Mouse (Mus musculus) granulocyte monocyte progenitor cell, adult 5-6 weeks (primary cell): ENCODE measurements at regions not wholly inside any gene's neighbourhood (a gene's known extent, or its start where the extent isn't known, plus 50 kb on each side); places are given as distances from the start of the nearest gene placed in this dataset.

Experiments used
- ATAC-seq: replicated peaks from 2 replicates; pipeline ENCODE4 v1.8.0; 2016; ENCODE audit warnings: mild to moderate bottlenecking, moderate TSS enrichment, inconsistent platforms; ENCODE audit not compliant: poor library complexity, severe bottlenecking

DNA sequence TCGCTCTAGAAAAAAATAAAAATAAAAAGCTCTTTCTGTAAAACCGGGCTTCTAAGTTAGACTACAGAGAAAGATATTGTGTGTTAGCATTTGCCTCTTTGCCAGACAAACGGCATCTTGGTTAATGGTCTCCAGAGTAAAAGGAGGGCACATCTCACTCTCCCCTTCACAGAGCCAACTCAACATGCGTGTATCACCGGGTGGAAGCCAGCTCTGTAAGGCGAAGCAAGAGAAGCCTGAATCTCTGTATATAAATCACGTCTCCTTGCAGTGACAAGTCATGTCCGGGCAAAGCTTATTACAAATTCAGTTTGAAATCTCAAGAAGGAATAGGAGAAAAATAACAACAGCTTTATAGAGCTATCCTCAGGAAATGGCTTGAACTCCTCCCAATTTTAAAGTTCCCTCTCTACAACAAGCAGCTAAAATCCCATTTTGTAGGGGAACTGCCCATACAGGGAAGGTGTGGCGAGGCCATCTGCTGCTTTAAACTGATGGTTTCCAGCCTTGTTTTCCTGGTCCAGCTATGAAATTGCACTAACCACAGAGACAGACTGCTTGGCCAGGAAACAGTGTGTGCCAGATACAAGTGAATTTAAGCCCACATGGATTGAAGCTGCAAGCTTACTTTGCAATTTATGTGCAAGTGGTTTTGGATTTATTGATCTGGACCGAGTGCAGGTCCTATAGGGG, 291.7 kb upstream of the Noct start:
- ATAC-seq, result no peak

DNA sequence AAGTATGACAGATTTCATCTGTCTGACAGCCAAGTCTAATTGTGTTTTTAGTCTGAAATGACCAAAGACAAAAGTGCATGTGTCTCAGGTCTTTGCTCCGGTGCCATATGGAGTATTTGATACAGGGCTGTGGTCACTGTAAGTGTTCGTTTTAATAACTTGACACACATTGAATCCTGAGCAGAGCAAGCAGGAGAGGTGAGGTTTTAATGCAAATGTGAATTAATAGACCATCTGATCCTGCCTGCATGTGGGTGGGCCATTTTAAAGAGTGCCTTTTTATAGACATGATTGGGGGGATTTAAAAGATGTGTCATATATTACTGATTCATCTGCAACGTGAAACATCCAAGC, 291.2 kb upstream of the Noct start:
- no peak for ATAC-seq

DNA sequence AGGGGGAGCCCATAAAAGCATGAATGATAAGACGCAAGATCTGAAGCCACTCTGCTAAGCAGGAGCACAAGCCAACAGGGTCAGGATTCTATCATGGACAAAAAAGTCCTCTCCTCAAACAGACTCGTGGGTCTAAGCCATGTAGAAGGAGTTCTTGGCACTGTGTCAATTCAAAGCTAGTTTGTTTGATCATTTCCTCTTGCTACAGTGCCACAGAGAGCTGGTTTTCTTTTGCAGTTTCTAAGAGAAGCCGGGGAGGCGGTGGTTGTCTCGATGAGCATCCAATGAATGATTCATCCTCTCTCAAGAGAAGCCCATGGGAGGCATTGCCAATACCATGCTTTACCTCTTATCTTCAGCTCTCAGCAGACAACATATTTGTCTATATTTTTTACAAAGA, 284.6 kb upstream of the Noct start:
- ATAC-seq, result no peak

DNA sequence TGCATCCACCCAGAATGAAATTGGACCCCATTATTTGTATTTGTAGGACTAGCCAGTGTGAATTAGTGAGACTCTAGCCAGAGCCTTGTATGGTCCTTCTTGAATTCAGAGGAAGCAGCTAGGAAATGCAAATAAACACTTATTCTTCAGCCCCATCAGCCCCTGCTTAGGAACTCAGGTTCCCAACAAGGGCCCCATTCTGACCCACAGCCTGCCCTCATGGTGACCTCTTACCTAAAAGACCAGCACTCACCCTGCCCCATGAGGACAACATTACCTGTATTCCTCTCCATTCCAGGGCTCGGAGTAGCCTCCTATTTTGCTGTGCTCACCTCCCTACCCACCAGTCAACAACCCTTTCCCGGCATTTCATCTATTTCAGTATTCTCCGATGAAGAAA, 283.6 kb upstream of the Noct start:
- no peak for ATAC-seq

DNA sequence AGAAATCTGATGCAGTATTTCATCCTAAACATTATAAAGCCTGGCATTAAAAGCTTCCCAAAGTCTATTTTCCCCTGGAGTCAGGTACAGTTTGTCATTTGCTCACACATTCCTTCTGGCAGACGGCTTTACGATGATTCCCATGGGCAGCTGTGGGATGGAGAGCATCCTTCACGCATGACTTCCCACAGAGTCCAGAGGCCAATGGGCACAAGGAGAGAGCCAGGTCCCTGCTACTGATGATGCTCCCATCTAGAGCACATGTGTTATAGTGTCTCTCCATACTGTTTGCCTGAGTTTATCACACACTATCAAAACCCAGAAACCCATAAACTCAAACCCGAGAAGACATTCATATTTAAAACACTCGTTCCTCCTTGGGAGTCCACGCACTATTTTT, 270.8 kb upstream of the Noct start:
- no peak for ATAC-seq

DNA sequence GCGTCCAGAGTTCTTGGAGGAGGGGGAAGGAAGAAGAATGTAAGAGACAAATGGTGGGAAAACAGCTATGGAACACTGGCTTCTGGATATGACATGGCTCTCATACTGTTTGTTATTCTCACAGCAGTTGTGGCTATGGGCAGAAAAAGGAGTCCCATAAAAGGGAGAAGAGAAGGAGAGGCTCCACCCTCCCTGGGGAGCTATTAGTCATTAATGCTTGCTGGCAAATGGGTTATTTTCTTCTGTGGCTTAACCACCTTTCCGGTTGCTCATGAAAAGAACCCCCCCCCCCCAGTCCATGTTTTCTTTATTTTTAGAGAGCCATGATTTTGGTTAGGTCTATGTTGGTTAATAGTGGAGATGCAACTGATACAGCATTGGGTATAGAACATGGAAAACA, 253.9 kb upstream of the Noct start:
- ATAC-seq, result no peak

DNA sequence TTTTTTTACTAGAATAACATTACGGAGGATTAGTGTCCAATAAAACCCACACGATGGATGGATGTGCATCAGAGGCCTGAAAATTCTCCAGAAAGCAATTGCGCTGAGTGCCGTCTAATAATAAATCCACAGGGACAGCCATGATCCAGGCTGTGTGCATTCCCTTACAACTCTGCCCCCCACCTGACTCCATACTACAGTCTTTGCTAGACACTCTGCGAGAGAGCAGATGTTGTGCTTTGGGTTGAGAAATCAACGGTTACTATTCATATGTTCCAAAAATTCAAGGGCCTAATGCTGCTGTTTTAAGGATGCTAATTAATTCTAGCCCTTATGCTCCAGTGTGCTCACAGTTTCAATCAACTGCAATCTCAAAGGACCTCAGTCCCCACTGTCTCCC, 251.2 kb upstream of the Noct start:
- no peak for ATAC-seq

DNA sequence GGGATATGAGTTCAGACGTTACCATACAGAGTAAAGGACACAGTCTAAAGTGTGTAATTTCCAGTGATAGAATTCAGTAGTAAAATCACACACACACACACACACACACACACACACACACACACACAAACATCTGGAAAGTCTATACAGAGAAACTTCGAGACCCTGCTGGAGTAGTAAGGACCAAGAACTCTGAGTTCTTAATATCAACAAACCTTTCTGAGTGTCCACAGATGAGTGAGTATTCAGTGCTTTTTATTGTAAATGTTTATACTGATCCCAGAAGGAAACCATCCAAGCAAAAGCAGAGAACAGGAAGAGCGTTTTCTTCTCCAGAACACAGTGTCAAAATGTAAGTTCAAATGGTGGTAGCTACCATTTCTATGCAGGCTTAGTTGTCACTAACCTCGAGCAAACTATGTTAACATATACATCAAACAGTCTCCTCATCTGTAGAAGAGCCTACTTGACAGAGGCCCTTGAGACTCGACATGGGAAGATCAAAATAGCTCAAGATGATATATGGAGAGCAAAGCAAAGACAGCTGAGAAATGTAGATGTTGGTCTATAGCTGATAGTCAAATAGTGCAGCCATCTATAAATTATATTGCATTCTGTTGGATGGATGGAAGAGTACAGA, 248.0 kb upstream of the Noct start:
- ATAC-seq, result no peak

DNA sequence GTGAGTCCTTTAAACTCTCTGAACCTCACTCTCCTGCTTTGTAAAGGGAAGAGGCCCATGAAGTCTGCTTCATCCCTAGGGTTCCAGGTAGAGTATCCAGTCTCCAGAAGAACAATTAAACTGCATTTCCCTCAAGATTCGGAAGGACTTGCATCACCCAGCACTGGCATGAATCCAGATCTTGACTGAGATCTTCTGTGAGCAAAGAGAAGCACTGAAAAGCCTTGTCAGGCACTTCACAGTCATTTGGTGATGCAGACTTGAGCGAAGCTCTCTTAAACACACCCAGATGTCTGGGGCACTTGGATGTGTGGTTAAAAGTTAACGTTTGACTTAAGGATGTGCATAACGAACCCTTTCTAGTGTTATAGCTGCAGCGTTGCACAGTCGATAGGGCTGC, 247.4 kb upstream of the Noct start:
- ATAC-seq, result no peak

DNA sequence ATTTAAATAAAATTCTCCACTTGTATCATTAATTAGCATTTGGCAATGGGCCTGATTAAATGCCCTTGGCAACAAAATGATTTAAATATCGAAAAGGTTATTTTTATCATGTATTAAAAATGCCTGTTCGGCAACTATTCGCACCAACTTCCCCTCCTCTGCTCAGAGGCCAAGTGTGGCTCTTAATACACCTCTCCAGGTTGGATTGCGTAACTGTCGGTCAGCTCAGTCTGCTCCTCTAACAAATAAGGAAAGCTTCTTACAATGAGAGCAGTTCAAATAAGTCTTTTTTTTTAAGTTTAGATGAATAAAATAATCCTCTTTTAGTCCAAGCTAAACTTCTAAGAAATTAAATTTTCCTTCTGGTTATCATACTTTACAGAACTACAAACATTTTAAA, 245.6 kb upstream of the Noct start:
- no peak for ATAC-seq

DNA sequence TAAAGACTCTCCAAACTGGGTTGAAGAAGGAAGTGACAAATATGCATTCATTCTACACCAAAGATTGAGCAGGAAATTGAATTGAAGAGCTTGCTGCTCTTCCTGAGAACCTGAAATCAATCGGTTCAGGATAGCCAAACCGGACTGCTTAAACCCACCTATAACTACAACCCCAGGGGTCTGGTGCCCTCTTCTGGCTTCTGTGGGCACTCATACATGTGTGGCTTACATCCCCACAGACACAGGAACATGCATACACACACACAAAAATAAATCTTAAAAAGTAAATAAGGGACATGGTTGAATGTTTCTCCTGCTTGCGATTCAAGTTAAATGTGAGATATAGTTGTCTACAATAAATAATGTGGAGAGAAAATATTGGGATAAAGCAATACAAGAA, 244.7 kb upstream of the Noct start:
- no peak for ATAC-seq

DNA sequence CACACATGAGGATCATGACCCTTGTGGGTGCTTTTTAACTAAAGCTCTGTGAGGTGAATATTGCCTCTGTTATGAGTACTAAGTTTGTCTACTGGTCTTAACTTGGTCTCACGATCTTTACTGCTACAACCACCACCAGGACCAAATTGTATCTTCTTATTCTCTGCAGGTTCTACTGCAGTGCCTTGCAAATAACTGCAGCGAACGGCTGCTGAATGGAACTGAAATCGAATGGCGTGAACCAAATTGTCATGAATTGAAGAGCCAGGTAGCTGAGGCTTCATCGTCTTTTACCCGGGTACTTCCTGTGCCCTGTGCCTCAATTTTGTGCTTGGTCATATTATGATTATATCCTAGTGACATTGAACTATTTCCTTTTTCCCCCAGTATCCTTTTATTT, 242.5 kb upstream of the Noct start:
- no peak for ATAC-seq

DNA sequence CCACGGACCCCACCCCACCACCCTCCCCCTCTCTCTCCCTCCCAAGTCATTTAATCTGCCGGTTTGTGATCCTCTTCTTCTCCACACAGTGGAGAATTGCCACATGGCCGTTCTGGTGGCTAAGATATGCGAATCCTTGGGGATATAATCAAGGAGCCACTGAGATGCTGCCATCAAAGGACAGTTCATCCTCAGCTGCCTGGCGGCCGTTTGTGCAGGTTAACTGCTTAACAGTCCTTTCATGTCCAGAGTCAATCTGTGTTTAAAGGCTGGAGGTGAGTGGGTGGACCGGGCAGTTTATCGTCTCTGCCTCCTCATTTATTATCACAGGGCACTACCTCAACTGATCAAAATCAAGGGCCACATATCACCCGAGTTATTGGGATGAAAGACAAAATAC, 241.6 kb upstream of the Noct start:
- ATAC-seq, result no peak

DNA sequence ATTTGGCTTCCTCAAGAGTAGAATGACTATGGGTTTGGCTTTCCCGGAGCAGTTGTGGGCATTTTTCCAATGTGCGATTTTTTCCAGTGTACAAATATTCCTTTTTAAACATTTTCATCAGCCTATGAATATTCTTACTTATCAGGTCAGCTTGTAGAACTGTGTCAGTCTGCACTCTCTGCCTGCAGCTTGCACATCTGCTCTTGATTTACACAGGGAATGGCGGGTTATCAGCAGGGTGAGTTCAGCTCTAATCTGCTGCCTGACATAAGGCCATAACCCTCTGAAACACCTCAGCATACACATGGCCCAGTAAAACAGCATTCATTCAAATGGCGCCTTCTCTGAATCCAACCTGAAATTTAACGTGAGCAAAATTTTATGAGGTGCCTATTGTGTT, 241.1 kb upstream of the Noct start:
- ATAC-seq, result no peak

DNA sequence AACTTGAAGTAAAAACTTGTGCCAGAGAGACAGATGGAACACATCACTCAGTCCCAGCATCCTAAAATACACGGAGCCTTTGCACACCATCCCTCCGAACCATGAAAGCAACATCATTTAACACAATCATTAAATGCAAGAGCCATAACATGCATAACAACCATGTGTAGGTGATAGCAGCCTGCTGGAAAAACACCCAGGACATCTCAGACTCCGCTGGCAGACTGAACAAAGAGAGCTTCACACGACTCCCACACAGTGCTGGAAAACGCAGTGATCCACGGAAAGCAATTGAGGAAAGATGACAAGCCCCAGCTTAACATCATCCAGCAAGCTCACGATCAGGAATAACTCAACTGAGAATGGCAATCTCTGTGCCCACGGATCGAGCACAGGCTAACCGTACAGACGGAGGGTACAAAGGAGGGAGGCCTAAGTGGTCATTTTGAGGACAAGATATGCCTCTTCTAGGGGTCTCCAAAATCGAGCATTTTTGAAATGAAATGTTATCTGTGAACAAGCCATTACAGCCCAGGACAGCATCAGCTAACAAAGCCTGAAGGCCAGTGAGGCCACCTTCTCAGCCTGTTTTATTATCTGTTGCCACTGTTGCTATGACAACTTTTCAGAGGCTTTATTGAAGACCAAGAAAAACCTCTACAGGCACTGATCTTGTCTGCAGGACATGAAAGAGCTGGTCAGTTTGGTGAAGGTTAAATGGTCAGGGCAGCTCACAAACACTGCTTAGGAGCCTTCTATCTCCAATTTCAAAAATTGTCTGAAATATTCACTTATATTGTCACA, 240.1 kb upstream of the Noct start:
- no peak for ATAC-seq

DNA sequence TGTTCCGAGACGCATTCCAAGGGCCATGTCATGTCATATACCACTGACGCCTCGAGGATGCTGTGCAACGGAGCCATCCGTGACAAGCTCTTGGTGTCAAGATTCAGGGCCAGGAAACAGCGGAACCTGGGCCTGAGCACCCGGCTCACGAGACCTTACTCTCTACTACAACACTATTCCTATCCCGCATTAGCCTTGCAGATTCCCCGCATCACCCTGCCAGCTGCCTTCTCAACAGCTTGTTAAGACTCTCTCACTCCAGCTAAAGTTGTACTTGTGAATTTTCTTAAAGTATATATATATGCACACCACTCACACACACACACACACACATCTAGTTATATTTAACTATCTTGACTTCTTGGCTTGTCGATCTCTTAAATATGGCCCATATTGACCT, 236.4 kb upstream of the Noct start:
- ATAC-seq, result no peak

DNA sequence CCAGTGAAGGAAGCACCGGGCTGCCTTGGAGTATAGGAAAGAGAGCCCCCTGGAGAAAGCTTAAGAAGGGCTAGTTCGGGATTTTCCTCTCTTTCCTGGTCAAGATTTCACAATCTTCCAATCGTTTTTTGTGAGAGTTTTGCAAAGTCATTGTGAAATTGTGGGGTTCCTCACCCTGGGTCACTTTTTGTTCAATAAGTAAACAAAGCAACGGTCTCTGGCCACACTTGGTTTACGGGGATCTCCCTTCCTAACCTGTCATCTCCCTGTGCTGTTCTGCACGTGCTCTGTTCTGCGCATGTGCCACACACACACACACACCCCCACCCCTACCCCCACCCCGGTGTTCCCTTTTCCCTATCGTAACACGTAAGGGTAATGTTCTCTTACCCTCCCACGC, 233.4 kb upstream of the Noct start:
- ATAC-seq, result no peak

DNA sequence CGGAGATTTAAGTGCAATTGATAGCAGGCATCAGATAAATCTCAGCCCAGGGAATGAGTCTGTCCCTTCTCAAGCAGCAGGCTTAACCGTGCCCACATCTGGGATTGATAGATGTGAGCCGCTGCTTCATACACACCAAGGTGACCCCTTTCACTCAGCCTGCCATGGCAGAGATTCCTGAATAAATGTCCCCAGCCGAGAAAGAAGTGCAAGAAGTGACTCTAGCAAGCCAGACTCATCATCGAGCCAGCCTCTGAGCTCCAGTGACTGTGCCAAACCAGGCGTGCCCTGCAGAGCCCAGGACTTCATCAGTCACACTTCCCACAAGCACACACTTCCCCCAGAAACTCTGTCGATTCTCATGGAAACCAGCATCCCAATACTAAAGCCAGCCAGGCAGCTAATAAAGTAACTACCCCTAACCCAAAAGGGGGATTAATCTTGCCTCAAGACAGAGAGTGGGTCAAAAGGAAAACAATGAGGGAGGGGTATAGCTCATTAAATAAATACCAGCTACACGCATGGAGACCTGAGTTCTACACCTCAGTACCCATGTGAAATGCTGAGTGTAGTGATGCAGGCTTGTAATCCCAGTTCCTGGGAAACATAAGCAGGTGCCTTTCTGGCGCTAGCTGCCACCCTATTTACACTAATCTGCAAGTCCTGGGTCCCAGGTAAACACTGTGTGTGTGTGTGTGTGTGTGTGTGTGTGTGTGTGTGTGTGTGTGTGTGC, 231.5 kb upstream of the Noct start:
- no peak for ATAC-seq

DNA sequence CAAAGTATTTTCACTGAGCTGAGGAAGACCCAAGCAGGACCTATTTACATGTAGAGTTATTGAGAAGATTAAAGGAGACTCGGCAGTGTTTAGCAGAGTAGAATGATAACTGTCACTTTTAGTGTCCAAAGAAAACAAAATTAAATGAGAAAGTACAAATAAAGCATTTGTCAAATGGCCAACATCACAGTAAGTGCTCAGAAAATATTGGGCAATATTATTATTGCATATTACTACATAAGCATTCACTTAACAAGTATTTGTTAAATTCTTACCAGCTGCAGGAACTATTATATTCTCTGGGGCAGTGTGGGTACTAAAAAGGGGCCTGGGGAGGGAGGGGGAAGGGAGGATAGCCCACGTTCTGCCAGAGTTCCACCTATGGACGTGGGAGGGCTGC, 224.5 kb upstream of the Noct start:
- ATAC-seq, result no peak

DNA sequence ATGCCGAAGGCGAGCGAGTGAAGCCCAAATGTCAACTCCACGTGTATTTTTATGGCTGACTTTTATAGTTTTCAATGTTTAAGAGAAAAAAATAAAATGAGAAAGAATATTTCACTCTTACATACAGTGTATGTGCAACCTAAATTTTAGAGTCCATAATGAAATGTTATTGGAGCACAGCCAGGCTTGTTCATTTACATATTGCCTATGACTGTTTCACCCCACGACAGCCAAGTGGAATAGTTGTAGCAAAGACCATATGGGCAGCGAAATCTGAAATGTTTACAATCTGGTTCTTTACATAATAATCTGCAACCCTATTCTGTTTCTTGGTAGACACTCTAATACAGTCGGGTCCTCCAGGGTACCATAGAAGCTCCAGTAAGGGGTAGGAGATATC, 223.3 kb upstream of the Noct start:
- no peak for ATAC-seq

DNA sequence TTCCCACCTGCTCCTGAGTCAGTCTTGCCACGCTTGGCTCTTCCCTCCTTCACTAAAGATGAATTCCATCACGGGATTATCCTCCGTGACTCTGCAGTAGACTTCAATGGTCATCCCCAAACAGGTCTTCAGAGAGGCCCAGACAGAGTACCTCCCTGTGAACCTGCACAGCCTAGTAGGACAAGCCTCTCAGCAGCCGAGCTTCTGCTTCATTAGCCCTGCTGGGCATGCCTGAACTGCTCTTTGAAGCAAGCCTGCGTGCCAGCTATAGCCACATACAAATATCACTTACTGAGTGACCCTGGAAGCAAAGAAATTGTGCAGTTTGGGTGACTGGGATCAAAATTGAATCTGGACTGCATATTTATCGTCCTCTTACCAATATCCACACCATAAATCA, 221.6 kb upstream of the Noct start:
- ATAC-seq, result no peak
